Mouse (Mus musculus) lung, postnatal 0 days (tissue): ENCODE results near the gene 6430550D23Rik.

Experiments used
- CTCF ChIP-seq: IDR thresholded peaks from 2 replicates; pipeline ENCODE4 v1.5.1; 2016; ENCODE audit warnings: antibody characterized with exemption, mild to moderate bottlenecking
- EP300 ChIP-seq: IDR thresholded peaks from 2 replicates; pipeline ENCODE4 v1.6.1; 2016; ENCODE audit warnings: antibody characterized with exemption, mild to moderate bottlenecking, control low read depth

GRCm38 (mm10) chr2:155989085-155989484, 18.7 kb downstream of the 6430550D23Rik start:
- TF ChIP-seq EP300 (no peak), CTCF (no peak)
